Mouse (Mus musculus): Measurements from ENCODE around the gene Gm11232. TPM values are rescaled to one million over a fixed set of nuclear protein-coding genes. Genes with fewer than 3 reads are reported as not detected.

Gm11232 gene
- total RNA-seq (2021) = not detected

DNA sequence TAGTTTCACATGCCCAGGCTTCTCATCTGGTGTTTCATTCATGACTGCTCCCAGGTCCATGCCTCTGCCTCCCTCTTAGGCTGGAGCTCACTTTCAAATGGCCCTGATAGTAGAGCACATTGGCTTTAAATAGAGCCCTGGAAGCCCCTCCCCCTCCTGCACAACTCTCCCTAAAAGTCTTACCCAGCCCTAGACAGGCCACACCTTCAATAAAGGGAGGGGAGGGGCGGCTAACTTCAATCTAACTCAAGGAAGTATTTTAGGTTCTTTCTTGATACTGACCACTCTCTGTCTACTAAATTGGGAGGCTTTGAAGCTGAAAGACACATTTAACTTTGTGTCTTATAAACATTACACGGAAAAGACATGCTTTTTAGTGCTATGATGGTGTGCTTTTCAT is at the start of gene Gm11232:
Gene Gm11232, minus strand, starts transcription at position 101 of the 400 bp plus-strand sequence.
- DNase-seq = no peak

DNA sequence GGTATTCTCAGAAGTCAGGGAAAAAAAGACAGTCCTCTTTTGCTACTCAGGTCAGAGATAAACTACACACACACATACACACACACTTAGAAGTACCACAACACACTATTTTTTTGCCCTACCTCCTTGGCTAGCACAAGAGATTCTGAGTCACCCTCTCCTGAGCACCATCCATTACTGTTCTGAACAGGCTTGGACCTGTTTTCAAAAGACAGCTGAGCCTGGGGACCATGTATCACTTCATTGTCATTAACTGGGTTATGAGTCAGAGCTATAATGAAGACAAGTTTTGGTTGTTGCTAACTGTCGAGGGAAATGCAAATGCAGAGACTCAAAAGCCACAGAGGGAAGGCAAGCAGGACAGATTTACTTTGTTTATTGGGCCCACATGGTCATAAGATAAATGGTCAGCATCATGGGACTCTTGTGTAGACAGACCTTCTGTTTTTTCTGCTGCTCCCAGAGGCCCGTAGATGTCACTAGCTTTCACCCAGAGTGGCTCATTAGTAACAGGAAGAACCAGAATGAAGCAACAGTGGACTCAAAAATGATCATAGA is 48.3 kb upstream of the Gm11232 start:
- no peak for DNase-seq

GRCm38 (mm10) chr4:71765529-71765928 is 7.8 kb upstream of the Gm11232 start:
- no peak for DNase-seq

GRCm38 (mm10) chr4:71765071-71765470 is 7.3 kb upstream of the Gm11232 start:
- DNase-seq = peak in 1 of 2 experiments; percentile 3

DNA sequence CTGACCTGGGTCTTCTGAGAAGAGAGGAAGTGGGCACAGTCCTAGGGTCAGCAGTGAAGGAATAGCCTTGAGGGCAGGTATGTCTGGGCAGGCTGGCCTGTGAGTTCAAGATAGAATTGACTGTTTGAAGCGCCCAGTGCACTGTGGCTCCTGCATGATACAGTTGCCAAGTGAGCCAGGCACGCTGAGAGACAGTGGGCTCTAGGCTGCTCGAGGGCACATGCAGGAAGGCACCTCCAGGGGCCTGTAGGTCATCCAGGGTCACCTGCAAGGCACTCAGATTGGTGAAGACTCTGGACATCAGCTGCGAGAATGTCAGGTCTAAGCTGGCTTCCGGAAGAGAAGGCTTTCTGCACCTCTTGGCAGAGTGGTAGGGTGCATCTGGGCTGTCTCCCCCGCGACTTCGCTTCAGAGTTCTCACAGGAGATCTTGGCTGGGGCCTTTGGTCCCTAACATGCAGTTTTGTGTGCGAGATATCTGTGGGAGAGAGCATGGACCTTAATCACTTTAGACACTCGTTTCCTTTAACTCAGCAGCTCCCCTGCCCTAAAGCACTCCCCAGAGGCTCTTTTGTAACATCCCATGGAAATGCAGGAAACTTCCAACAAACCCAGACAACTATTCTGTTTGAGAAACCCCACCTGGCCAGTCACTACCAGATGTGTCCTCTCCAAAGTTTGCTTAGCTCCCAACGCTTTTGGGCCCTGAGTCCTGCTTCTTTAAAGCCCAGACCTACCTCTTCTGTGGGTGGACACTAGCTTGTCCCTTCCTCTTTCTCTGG is 1.1 kb downstream of the Gm11232 start:
- DNase-seq = no peak

DNA sequence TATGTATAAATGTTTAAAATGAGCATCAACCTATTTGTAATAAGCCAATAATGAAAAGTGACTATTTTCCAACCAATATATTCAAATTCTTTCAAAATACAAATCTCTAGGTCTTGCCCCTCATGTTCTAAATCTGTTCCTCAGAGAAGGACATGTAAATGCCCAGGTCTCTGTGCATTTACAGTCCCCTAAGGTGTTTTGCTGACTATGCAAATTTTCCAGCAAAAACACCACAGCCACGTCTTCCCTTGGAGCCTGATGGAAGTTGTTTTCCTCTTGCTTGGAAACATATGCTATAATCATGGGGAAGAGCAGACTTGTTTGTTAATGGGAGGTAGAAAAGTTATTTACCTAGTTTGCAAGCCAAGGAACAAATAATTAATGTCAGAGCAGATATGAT is 12.0 kb downstream of the Gm11232 start:
- no peak for DNase-seq

GRCm38 (mm10) chr4:71736529-71736928 is 21.2 kb downstream of the Gm11232 start:
- no peak for DNase-seq

GRCm38 (mm10) chr4:71735261-71735660 is 22.5 kb downstream of the Gm11232 start:
- DNase-seq = no peak

GRCm38 (mm10) chr4:71729401-71729800 is 28.4 kb downstream of the Gm11232 start:
- DNase-seq = no peak

DNA sequence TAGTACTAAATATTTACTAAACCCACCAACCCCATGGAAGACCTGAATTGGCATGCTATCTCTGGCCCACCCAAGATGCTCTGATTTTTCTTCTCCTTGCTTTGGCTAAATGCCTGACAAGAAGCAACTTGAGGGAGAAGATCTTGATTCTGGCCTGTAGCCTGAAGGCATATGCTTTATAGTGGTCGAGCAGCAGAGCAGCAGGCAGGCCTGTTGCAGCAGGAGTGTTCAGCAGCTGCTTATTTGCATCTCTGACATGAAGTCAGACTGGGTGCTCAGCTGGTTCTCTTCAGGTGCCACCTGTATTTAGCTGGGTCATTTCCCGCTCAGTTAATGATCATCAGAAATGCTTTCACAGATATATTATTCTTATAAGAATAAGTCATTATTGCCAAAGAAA is 30.2 kb downstream of the Gm11232 start:
- DNase-seq = no peak

DNA sequence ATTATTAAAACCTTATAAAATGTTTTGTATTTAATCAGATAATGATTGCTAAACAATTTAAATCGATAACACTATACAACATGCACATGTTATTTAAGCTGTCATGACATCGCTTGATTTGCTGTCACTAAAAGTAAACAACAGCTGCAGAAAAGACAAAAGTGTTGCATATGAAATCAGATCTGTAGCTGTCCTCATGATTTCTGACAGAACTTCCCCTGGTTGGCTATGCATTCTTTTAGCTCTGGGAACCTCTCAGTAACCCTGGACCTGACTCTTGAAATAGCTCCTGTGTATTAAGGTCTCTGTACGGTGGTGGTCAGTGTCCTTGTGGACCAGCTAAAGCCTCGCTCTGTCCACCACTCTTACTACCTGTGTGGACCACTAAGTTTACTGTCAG is 30.7 kb downstream of the Gm11232 start:
- no peak for DNase-seq

- no peak for DNase-seq
Measured at GRCm38 (mm10) chr4:71725889-71726288, 31.9 kb downstream of the Gm11232 start.
